Mouse (Mus musculus) liver, postnatal 0 days (tissue): ENCODE measurements around the gene Gm47996.

ENCODE experiments used
- CTCF ChIP-seq: sonication (generic); IDR thresholded peaks from 2 replicates; pipeline ENCODE4 v1.5.1; 2016; ENCODE audit warnings: antibody characterized with exemption, low read depth
- EP300 ChIP-seq: IDR thresholded peaks from 2 replicates; pipeline ENCODE4 v1.6.1; 2016; ENCODE audit warnings: antibody characterized with exemption, low read depth, mild to moderate bottlenecking

DNA sequence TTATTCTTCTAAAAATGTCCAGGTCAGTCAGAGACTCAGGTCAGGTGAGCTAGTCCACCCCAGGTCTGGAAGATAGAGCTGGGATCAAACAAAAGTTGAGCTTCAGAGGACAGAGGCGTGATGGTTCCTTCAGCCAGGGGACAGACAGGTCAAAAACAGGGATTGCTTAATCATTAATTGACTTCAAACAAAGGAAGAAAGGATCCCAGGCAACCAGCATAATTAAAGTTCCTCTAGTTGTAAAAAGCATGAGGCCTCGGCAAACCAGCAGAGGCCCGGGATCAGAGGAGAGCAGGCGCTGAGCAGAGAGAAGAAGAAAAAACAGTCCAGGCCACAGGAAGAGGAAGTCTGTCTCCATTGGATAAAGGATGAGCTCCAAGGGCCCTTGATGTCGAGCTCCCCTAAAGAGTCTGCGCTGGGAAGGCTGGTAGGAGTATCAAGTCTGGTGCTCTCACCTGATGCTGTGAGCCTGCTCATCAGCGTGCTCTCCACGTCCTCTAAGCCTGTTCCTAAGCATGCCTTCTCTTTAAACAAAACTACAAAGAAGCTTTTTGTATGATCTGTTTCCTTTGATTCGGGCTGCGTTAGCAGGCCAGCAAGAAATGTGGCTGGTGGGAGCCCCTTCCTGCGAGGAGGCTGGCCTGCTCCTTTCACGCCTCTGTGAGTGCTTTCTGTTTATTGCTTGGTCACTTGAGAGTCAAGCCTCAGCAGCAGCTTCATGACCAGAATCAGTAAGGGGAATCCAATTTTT lies 42.5 kb upstream of the Gm47996 start:
- TF ChIP-seq CTCF (no peak), EP300 (no peak)
